Mouse (Mus musculus) heart, postnatal 0 days (tissue): ENCODE data around the gene Cib3. TPM values are rescaled to one million over a fixed set of nuclear protein-coding genes. Genes with fewer than 3 reads are reported as not detected.

Experiments used
- ATAC-seq: fragments of 200-750 bp; cut with Nextera tagmentation; 2 replicates; pipeline ENCODE4 v1.8.0; 2017; ENCODE audit warnings: low read depth, moderate number of reproducible peaks, moderate library complexity; ENCODE audit not compliant: insufficient read depth
- DNase-seq: peaks from one replicate; pipeline ENCODE4 v3.0.0-alpha.2; 2016; ENCODE audit warnings: low spot score
- H3K27ac ChIP-seq: fragments of 300-500 bp; sonication (generic); 2 replicates; pipeline ENCODE4 v1.5.1; 2014; ENCODE audit warnings: low read depth, mild to moderate bottlenecking
- H3K27me3 ChIP-seq: fragments of 300-500 bp; sonication (generic); 2 replicates; pipeline ENCODE4 v1.6.1; 2014; ENCODE audit warnings: low read length, mixed read lengths; ENCODE audit not compliant: control insufficient read depth, insufficient read depth
- H3K36me3 ChIP-seq: fragments of 300-500 bp; sonication (generic); replicated peaks from 2 replicates; pipeline ENCODE4 v1.6.1; 2014; ENCODE audit warnings: low read length, mixed read lengths; ENCODE audit not compliant: control insufficient read depth, insufficient read depth
- H3K4me1 ChIP-seq: fragments of 300-500 bp; sonication (generic); 2 replicates; pipeline ENCODE4 v1.6.1; 2014; ENCODE audit warnings: antibody characterized with exemption; ENCODE audit not compliant: control insufficient read depth, insufficient read depth
- H3K4me2 ChIP-seq: fragments of 300-500 bp; sonication (generic); 2 replicates; pipeline ENCODE4 v1.6.1; 2014; ENCODE audit warnings: low read depth, mild to moderate bottlenecking, low read length, moderate library complexity
- H3K4me3 ChIP-seq: fragments of 300-500 bp; sonication (generic); 2 replicates; pipeline ENCODE4 v1.5.1; 2014; ENCODE audit warnings: low read depth, low read length
- H3K9ac ChIP-seq: fragments of 300-500 bp; sonication (generic); replicated peaks from 2 replicates; pipeline ENCODE4 v1.6.1; 2014; ENCODE audit warnings: low read depth, low read length, mixed read lengths
- H3K9me3 ChIP-seq: fragments of 300-500 bp; sonication (generic); replicated peaks from 2 replicates; pipeline ENCODE4 v1.6.1; 2016; ENCODE audit warnings: low read length; ENCODE audit not compliant: control insufficient read depth
- CTCF ChIP-seq: IDR thresholded peaks from 2 replicates; pipeline ENCODE4 v1.5.1; 2016; ENCODE audit warnings: antibody characterized with exemption, control low read depth, low read depth
- EP300 ChIP-seq: IDR thresholded peaks from 2 replicates; pipeline ENCODE4 v1.6.1; 2016; ENCODE audit warnings: antibody characterized with exemption, low read depth
- WGBS: fragments of 180-500 bp; shearing (Covaris S2); extraction: QIAGEN DNeasy Blood & Tissue Kit; methylation state at CpG from one replicate; pipeline ENCODE4 v1.1.7; 2014; 5-methylcytosine and 5-hydroxymethylcytosine counted together
- polyA plus RNA-seq: library from polyadenylated mRNA; unstranded; fragments of >200 nt; fragmentation: Nextera tagmentation; extraction: Ambion mirVana; gene quantifications from 2 replicates; pipeline ENCODE4 v1.2.1, GENCODE M21; 2015
- total RNA-seq: library from RNA; depleted of rRNA; stranded (reverse); fragments of >200 nt; gene quantifications from 2 replicates; pipeline ENCODE4 v1.2.3, GENCODE M21; 2014; ENCODE audit warnings: low replicate concordance; rRNA removed

Cib3 gene
- not detected in 2 replicates for total RNA-seq
- polyA plus RNA-seq = not detected in 2 replicates

GRCm38 (mm10) chr8:72212751-72213150 is at the start of gene Cib3:
TSS of gene Cib3 (minus strand) at chr8:72212837.
- H3K27ac ChIP-seq = no peak within 1 kb of the TSS
- TF ChIP-seq CTCF = no peak
- DNase-seq (no peak), ATAC-seq (no peak)
- H3K4me3 ChIP-seq = no peak within 1 kb of the TSS
- 60% methylated on average over 4 of the region's 4 CpGs for WGBS
- no peaks in the 10 kb centered on the region for H3K4me1 ChIP-seq
- no peaks in the 10 kb centered on the region for H3K36me3 ChIP-seq
- H3K9ac ChIP-seq = no peak within 1 kb of the TSS
- H3K27me3 ChIP-seq = no peaks in the 10 kb centered on the region
- no peak within 1 kb of the TSS for H3K4me2 ChIP-seq
- no peaks in the 10 kb centered on the region for H3K9me3 ChIP-seq

GRCm38 (mm10) chr8:72261872-72262271 is 49.2 kb upstream of the Cib3 start:
- no peak; the same call in 1 of the 2 replicates for ATAC-seq

GRCm38 (mm10) chr8:72261431-72261830 is 48.8 kb upstream of the Cib3 start:
- TF ChIP-seq EP300 = no peak
- no peak for TF ChIP-seq CTCF
- no peak overlapping the region for H3K4me3 ChIP-seq
- 0 out of 2 replicates have a peak, but pooled peaks cover 4% of the 10 kb centered on the region for H3K36me3 ChIP-seq
- H3K27me3 ChIP-seq = no peaks in the 10 kb centered on the region
- no peaks in the 10 kb centered on the region for H3K9me3 ChIP-seq
- no peak for ATAC-seq
- H3K4me2 ChIP-seq = no peak overlapping the region
- peak overlapping the region; percentile 80 for H3K27ac ChIP-seq
- H3K4me1 ChIP-seq = peaks cover 11% of the 10 kb centered on the region
- DNase-seq = no peak
- no peak overlapping the region for H3K9ac ChIP-seq

More at GRCm38 (mm10) chr8:72261872-72262271, 49.2 kb upstream of the Cib3 start:
- Histone ChIP-seq H3K36me3 (0 out of 2 replicates have a peak, but pooled peaks cover 2% of the 10 kb centered on the region), H3K4me3 (no peak overlapping the region), H3K4me2 (no peak overlapping the region), H3K9me3 (no peaks in the 10 kb centered on the region), H3K9ac (no peak overlapping the region), H3K27me3 (no peaks in the 10 kb centered on the region), H3K27ac (no peak overlapping the region), H3K4me1 (peaks cover 11% of the 10 kb centered on the region)
- 36% methylated on average over 5 of the region's 5 CpGs for WGBS
- DNase-seq = peak; percentile 37
- TF ChIP-seq CTCF (peak; percentile 57), EP300 (no peak)

- H3K4me3 ChIP-seq = no peak overlapping the region
- ATAC-seq (peak; percentile 61), DNase-seq (peak; percentile 88)
- H3K9me3 ChIP-seq = no peaks in the 10 kb centered on the region
- peak overlapping the region; percentile 80 for H3K27ac ChIP-seq
- 3% methylated on average over 2 of the region's 2 CpGs for WGBS
- H3K27me3 ChIP-seq = no peaks in the 10 kb centered on the region
- no peak for TF ChIP-seq EP300
- peak; percentile 82 for TF ChIP-seq CTCF
- H3K36me3 ChIP-seq = 0 out of 2 replicates have a peak, but pooled peaks cover 5% of the 10 kb centered on the region
- no peak overlapping the region for H3K4me2 ChIP-seq
- H3K4me1 ChIP-seq = peaks cover 11% of the 10 kb centered on the region
- peak overlapping the region; percentile 31; the same call in 1 of the 2 replicates for H3K9ac ChIP-seq
These were observed 48.4 kb upstream of the Cib3 start for GRCm38 (mm10) chr8:72261019-72261418.

GRCm38 (mm10) chr8:72260585-72260984 is 47.9 kb upstream of the Cib3 start:
- ATAC-seq (peak; percentile 18; the same call in 1 of the 2 replicates), DNase-seq (no peak)
- 0 out of 2 replicates have a peak, but pooled peaks cover 9% of the 10 kb centered on the region for H3K36me3 ChIP-seq
- no peaks in the 10 kb centered on the region for H3K27me3 ChIP-seq
- no peak overlapping the region for H3K4me3 ChIP-seq
- 46% methylated on average over 4 of the region's 4 CpGs for WGBS
- peak overlapping the region; percentile 80 for H3K27ac ChIP-seq
- peaks cover 11% of the 10 kb centered on the region for H3K4me1 ChIP-seq
- H3K9me3 ChIP-seq = no peaks in the 10 kb centered on the region
- H3K4me2 ChIP-seq = no peak overlapping the region
- peak overlapping the region; percentile 31; the same call in 1 of the 2 replicates for H3K9ac ChIP-seq
- no peak for TF ChIP-seq EP300
- no peak for TF ChIP-seq CTCF

- Histone ChIP-seq H3K27me3 (no peaks in the 10 kb centered on the region), H3K36me3 (peaks cover 16% of the 10 kb centered on the region; the same call in 1 of the 2 replicates), H3K27ac (0 out of 2 replicates have a peak overlapping the region, but pooled peaks have one; percentile 80), H3K4me1 (peaks cover 11% of the 10 kb centered on the region), H3K9ac (no peak overlapping the region), H3K9me3 (no peaks in the 10 kb centered on the region), H3K4me3 (no peak overlapping the region), H3K4me2 (no peak overlapping the region)
- DNase-seq (no peak), ATAC-seq (no peak)
- WGBS = 71% methylated on average over 2 of the region's 2 CpGs
- TF ChIP-seq EP300 (no peak), CTCF (no peak)
These were observed 47.2 kb upstream of the Cib3 start for GRCm38 (mm10) chr8:72259862-72260261.
